Comparison of ENCODE assay signal across 8 mouse cellular contexts in the genomic region with DNA sequence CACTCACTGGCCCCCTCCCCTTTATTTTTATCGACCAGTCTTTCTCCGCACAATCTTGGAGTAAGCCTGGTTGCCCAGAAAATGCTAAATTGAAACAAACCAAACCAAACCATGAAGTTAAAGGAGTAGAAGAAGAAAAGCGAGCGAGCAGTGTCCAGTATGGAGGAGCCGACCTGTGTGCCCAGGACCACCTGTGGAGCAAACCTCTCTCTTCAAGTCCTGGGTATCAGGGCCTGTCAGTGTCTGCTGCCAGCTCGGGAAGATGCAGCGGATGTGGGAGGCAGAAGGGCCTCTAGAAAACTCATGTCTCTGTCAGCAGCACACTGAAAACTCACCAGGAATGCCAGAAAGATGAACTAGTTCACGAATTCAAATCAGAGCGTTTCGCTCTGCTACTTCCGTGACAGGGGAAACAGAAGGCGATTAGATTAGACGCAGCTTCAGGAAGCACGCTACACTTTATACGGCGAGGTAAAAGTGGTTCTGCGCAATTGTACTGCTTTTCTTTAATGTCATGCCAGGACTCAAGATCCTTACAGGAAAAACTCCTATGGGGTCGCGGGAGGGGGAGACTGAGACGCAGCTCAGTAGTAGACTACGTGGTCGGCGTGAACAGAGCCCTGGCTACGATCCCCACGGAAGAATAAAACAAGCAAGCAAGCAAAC. TPM values are rescaled to one million over a fixed set of nuclear protein-coding genes. Genes with fewer than 3 reads are reported as not detected.
DNase-seq lines count a peak whose midpoint lies in the region; ATAC-seq lines count a peak whose summit lies in the region.

No protein-coding gene starts in this region.

- H3K9me3 ChIP-seq in kidney, embryonic 16.5 days (ENCODE audit: low read length): no peaks in the 10 kb centered on the region
- H3K9me3 ChIP-seq in limb, embryonic 15.5 days: no peaks in the 10 kb centered on the region

- H3K27me3 ChIP-seq in kidney, embryonic 16.5 days (ENCODE audit: insufficient read depth, low read length): peaks cover 9% of the 10 kb centered on the region; the same call in 1 of the 2 replicates
- peaks cover 14% of the 10 kb centered on the region for H3K27me3 ChIP-seq in limb, embryonic 15.5 days

- 7% methylated on average over 25 of the region's 25 CpGs for WGBS in kidney, embryonic 16.5 days
- WGBS in limb, embryonic 15.5 days: 8% methylated on average over 25 of the region's 25 CpGs

- H3K4me1 ChIP-seq in kidney, embryonic 16.5 days (ENCODE audit: insufficient read depth, low read length): peaks cover 24% of the 10 kb centered on the region
- H3K4me1 ChIP-seq in limb, embryonic 15.5 days: peaks cover 39% of the 10 kb centered on the region

- ATAC-seq in kidney, embryonic 16.5 days (ENCODE audit: low FRiP score, low TSS enrichment): no peak
- peak; percentile 49; the same call in 1 of the 2 replicates for ATAC-seq in granulocyte monocyte progenitor cell, adult 5-6 weeks (replicated peaks; ENCODE audit: poor library complexity, severe bottlenecking)
- ATAC-seq in limb, embryonic 15.5 days (ENCODE audit: insufficient number of reproducible peaks, low FRiP score, low TSS enrichment, low read depth): no peak

- intact Hi-C loops in left cerebral cortex, postnatal 4 days (cut with DNase I): no loop called here

- peak overlapping the region; percentile 50 for H3K4me3 ChIP-seq in kidney, embryonic 16.5 days (ENCODE audit: low read length)
- H3K4me3 ChIP-seq in limb, embryonic 15.5 days: peak overlapping the region; percentile 41

- H3K4me2 ChIP-seq in kidney, embryonic 16.5 days (replicated peaks; ENCODE audit: low read depth, low read length): peak overlapping the region; percentile 84
- H3K4me2 ChIP-seq in limb, embryonic 15.5 days: peak overlapping the region; percentile 88

- DNase-seq in kidney, adult 11 months: no peak
- DNase-seq in R1 (ENCODE audit: low read depth, low spot score): peak; percentile 26
- peak; percentile 1 to 6 for DNase-seq in natural killer cell, adult 2 months (ENCODE audit: low spot score in 2 of 2)
- no peak for DNase-seq in frontal cortex, postnatal 36 days (ENCODE audit: low spot score in 2 of 2)
- no peak for DNase-seq in left cerebral cortex, postnatal 4 days

- H3K36me3 ChIP-seq in kidney, embryonic 16.5 days (ENCODE audit: insufficient read depth, low read length): no peaks in the 10 kb centered on the region
- no peaks in the 10 kb centered on the region for H3K36me3 ChIP-seq in limb, embryonic 15.5 days

- peak overlapping the region; percentile 60 for H3K9ac ChIP-seq in kidney, embryonic 16.5 days (replicated peaks; ENCODE audit: low read length)
- H3K9ac ChIP-seq in limb, embryonic 15.5 days: no peak overlapping the region

- no peak overlapping the region for H3K27ac ChIP-seq in kidney, embryonic 16.5 days (ENCODE audit: low read length)
- H3K27ac ChIP-seq in limb, embryonic 15.5 days: peak overlapping the region; percentile 59; the same call in 1 of the 2 replicates

RNA-seq across cellular contexts. Expression of gene Pou2f1, which starts 45.2 kb away (rescaled TPM):
- 14.0 and 20.6 TPM in 2 replicates for polyA plus RNA-seq in kidney, embryonic 16.5 days (2015; fragmentation: Nextera tagmentation; extraction: Ambion mirVana)
- total RNA-seq in granulocyte monocyte progenitor cell, adult 5-6 weeks (2014; fragmentation: Nextera tagmentation): 20.4 and 31.4 TPM in 2 replicates
- total RNA-seq in granulocyte monocyte progenitor cell, adult 5-6 weeks (2017): 12.7 and 20.3 TPM in 2 replicates
- polyA plus RNA-seq in limb, embryonic 15.5 days (2015; fragmentation: Nextera tagmentation; extraction: Ambion mirVana): 8.1 and 9.5 TPM in 2 replicates
- 10 to 100 TPM; 27.6 to 29.4 TPM for total RNA-seq in left cerebral cortex, postnatal 4 days (2021)

Comparison
In these comparisons a context has a peak if more than half of its experiments do, and no peak if none do; other contexts are left out.
1. DNase-seq: peak in R1 (single experiment) and natural killer cell, adult 2 months (2 of 2); none in kidney, adult 11 months (single experiment), frontal cortex, postnatal 36 days (0 of 2) and left cerebral cortex, postnatal 4 days (single experiment).